Mouse (Mus musculus) CH12.LX (cell line): ENCODE measurements at regions not wholly inside any gene's neighbourhood (a gene's known extent, or its start where the extent isn't known, plus 50 kb on each side); places are given as distances from the start of the nearest gene placed in this dataset.
"Not testable (repeated sequence)": the region's sequence is repeated elsewhere in the genome, so short reads cannot be mapped to it uniquely, and the experiment has no call there.

ENCODE experiments used
- DNase-seq: peaks from one replicate; pipeline ENCODE4 v3.0.0-alpha.2; 2013; ENCODE audit errors: extremely low read depth
- H3K27ac ChIP-seq: 2 replicates; pipeline ENCODE4 v1.5.1; 2012; ENCODE audit warnings: low read depth, mild to moderate bottlenecking, control low read depth, moderate library complexity; ENCODE audit not compliant: insufficient read depth
- H3K27me3 ChIP-seq: replicated peaks from 2 replicates; pipeline ENCODE3; 2012; ENCODE audit warnings: inconsistent platforms
- H3K36me3 ChIP-seq, 2 experiments: replicated peaks in 1 of 2; 2 replicates each; pipeline versions ENCODE3 to v1.6.1; 2012; ENCODE audit warnings: inconsistent platforms in 1 of 2, low read length in 1 of 2, mild to moderate bottlenecking in 1 of 2, mixed read lengths in 1 of 2, moderate library complexity in 1 of 2; ENCODE audit not compliant: control insufficient read depth in 1 of 2, insufficient read depth in 1 of 2
- H3K4me1 ChIP-seq, 2 experiments: 2 replicates each; pipeline ENCODE4 v1.6.1; 2012; ENCODE audit warnings: inconsistent platforms in 1 of 2, moderate library complexity in 1 of 2; ENCODE audit not compliant: insufficient read depth in 2 of 2, control insufficient read depth in 1 of 2
- H3K4me2 ChIP-seq: 2 replicates; pipeline ENCODE4 v1.6.1; 2012; ENCODE audit warnings: low read depth, mild to moderate bottlenecking, control low read depth; ENCODE audit not compliant: poor library complexity, insufficient read depth, severe bottlenecking
- H3K4me3 ChIP-seq, 3 experiments: fragments of 150-350 bp in 1 of 3; sonication (generic) in 1 of 3; replicated peaks in 1 of 3; 2 replicates each; pipeline versions ENCODE3 to v1.5.1; 2011 to 2012; ENCODE audit warnings: low read depth in 2 of 3, low read length in 2 of 3, mild to moderate bottlenecking in 2 of 3, moderate library complexity in 2 of 3, control low read depth in 1 of 3, improper control_type of control experiment in 1 of 3, inconsistent platforms in 1 of 3, mixed read lengths in 1 of 3; ENCODE audit not compliant: poor library complexity in 1 of 3
- H3K79me2 ChIP-seq: replicated peaks from 2 replicates; pipeline ENCODE4 v1.6.1; 2012; ENCODE audit warnings: mild to moderate bottlenecking, moderate library complexity; ENCODE audit not compliant: control insufficient read depth, poor library complexity, insufficient read depth, severe bottlenecking; ENCODE audit errors: extremely low read depth
- H3K9ac ChIP-seq: 2 replicates; pipeline ENCODE4 v1.6.1; 2012; ENCODE audit warnings: low read depth, mild to moderate bottlenecking, control low read depth, moderate library complexity; ENCODE audit not compliant: insufficient read depth
- H3K9me3 ChIP-seq: replicated peaks from 2 replicates; pipeline ENCODE3; 2012; ENCODE audit warnings: low read length, inconsistent platforms, mixed read lengths
- CTCF ChIP-seq, 2 experiments: IDR thresholded peaks in 1 of 2; conservative IDR thresholded peaks in 1 of 2; 2 replicates each; pipeline ENCODE4 v1.5.1; 2011 to 2012; ENCODE audit warnings: low read depth in 2 of 2, low read length in 2 of 2, improper control_type of control experiment in 1 of 2, inconsistent platforms in 1 of 2, mild to moderate bottlenecking in 1 of 2, moderate library complexity in 1 of 2
- MAX ChIP-seq: IDR thresholded peaks from 2 replicates; pipeline ENCODE4 v1.6.1; 2011; ENCODE audit warnings: low read length, improper control_type of control experiment
- MXI1 ChIP-seq: IDR thresholded peaks from 2 replicates; pipeline ENCODE4 v1.6.1; 2011; ENCODE audit warnings: mild to moderate bottlenecking, low read depth, low read length, improper control_type of control experiment
- MYC ChIP-seq: IDR thresholded peaks from 2 replicates; pipeline ENCODE4 v1.6.1; 2011; ENCODE audit warnings: low read depth, mild to moderate bottlenecking, improper control_type of control experiment, low read length
- POLR2A ChIP-seq: IDR thresholded peaks from 2 replicates; pipeline ENCODE4 v1.6.1; 2011; ENCODE audit warnings: low read depth, mild to moderate bottlenecking, improper control_type of control experiment, low read length
- RAD21 ChIP-seq: IDR thresholded peaks from 2 replicates; pipeline ENCODE4 v1.6.1; 2011; ENCODE audit warnings: low read depth, mild to moderate bottlenecking, low read length, improper control_type of control experiment, moderate library complexity
- SMC3 ChIP-seq: IDR thresholded peaks from 2 replicates; pipeline ENCODE4 v1.6.1; 2011; ENCODE audit warnings: low read depth, low read length, improper control_type of control experiment
- ZC3H11A ChIP-seq: IDR thresholded peaks from 2 replicates; pipeline ENCODE4 v1.6.1; 2012; ENCODE audit warnings: low read depth, mild to moderate bottlenecking, inconsistent platforms, low read length, improper control_type of control experiment
- dilution Hi-C: fragments of 300-500 bp; cut with MboI; formaldehyde crosslinking; loops from 2 replicates; pipeline ENCODE4 v1.14.3; 2020; ENCODE audit warnings: low sequenced_read_pairs; ENCODE audit not compliant: extremely low pct_unique_long_range_greater_than_20kb, extremely low pct_ligation_motif_present
- in situ Hi-C: fragments of 300-500 bp; cut with MboI; formaldehyde crosslinking; loops from 3 replicates; pipeline ENCODE4 v1.14.3; 2019; ENCODE audit warnings: low sequenced_read_pairs, low pct_ligation_motif_present, low pct_unique_long_range_greater_than_20kb, mixed read lengths

DNA sequence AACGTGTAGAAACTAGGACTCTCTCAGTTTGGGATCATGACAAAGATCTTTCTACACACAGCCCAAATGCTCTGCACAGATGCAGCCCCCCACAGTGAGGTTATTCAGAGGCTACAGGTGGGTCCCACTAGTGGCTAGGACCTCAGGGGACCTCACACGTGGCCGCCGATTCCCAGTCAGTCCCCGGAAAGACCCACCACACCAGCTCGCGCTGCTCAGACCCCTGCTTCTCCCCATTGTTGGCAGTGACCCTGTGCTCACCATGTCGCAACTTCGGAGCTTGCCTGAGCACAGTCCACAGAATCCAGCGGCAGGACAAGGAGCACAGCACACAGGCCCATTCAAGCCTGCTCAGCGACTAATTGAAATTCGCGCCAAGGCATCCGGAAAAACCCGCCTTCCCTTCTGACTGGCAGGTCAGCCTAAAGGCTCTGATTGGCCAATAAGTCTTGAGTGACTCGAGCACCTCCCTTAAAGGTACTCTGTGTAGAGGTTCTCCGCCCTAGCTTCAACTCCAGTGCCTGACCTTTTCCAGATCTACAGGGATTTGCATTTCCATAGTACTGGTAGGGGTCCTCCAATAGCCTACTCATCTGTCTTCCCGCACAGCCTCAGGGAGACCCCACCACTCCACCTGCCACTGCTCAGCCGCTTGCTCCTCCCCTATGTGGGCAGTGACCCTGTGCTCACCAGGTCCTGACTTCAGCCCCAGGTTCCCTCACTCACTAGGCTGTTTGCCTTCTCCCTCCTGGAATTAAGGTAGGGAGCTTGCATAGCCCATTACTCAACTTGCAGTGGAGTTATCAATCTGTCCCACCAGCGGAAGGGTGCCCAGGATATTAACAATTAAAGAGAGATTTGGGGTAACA lies 126.6 kb downstream of the Ptchd3 start:
- H3K4me1 ChIP-seq, in situ Hi-C loops, H3K79me2 ChIP-seq, H3K27ac ChIP-seq, H3K9me3 ChIP-seq, H3K36me3 ChIP-seq, H3K27me3 ChIP-seq, dilution Hi-C loops: not testable (repeated sequence)
- Histone ChIP-seq H3K9ac (peak overlapping the region; percentile 15; the same call in 1 of the 2 replicates), H3K4me3 (peak overlapping the region; percentile 21 to 64 (median 44)), H3K4me2 (peak overlapping the region; percentile 19; the same call in 1 of the 2 replicates)
- peak; percentile 2 for DNase-seq
- TF ChIP-seq POLR2A, result peak; percentile 38; the same call in 1 of the 2 replicates
- peak; percentile 77; the same call in 1 of the 2 replicates for TF ChIP-seq MXI1
- TF ChIP-seq MYC, result 0 out of 2 replicates have a peak, but pooled peaks have one; percentile 34
- peak; percentile 52; the same call in 1 of the 2 replicates for TF ChIP-seq MAX

DNA sequence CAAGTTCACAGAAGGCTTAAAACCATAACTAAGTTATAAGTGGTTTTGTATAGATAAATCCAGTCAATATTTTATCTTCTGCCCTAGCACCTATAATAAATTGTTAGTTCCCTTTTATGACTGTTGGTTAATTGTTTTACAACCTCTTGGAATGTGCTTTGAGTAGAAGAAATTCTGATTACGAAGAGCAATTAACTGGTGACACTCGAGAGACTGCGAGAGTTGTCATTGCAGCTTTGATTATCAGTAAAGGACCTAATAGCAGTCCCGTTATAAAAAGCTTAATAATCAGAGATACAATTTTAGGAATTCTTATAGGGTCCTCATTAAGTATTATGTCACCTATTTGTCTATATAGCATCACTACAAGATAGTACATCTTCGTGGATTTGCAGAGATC lies 128.7 kb downstream of the Ptchd3 start:
- H3K9ac ChIP-seq, H3K4me1 ChIP-seq, H3K9me3 ChIP-seq, DNase-seq, H3K27me3 ChIP-seq, H3K27ac ChIP-seq, H3K4me3 ChIP-seq, dilution Hi-C loops, H3K79me2 ChIP-seq, H3K36me3 ChIP-seq, in situ Hi-C loops, H3K4me2 ChIP-seq: not testable (repeated sequence)

DNA sequence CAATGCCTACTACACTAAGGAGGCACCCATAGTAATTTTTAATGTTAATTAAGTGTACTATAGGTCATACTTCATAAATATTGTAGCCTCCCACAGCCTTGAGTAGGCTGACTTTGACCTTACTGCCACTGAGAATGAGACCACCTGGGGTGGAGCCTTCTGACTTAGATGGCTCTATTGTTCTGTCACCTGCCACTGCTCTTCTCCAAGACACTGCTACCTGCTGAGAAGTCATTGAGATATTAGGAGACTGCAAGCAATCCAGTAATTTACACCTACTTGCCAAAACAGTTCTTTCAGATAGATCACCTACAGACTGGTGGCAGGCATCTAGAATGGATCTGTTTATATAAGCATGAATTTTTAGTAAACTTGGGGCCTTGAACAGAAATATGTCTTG lies 134.1 kb downstream of the Ptchd3 start:
- H3K4me3 ChIP-seq, H3K36me3 ChIP-seq, in situ Hi-C loops, H3K4me2 ChIP-seq, dilution Hi-C loops, H3K27ac ChIP-seq, H3K27me3 ChIP-seq, H3K79me2 ChIP-seq, H3K4me1 ChIP-seq, DNase-seq, H3K9ac ChIP-seq, H3K9me3 ChIP-seq: not testable (repeated sequence)

DNA sequence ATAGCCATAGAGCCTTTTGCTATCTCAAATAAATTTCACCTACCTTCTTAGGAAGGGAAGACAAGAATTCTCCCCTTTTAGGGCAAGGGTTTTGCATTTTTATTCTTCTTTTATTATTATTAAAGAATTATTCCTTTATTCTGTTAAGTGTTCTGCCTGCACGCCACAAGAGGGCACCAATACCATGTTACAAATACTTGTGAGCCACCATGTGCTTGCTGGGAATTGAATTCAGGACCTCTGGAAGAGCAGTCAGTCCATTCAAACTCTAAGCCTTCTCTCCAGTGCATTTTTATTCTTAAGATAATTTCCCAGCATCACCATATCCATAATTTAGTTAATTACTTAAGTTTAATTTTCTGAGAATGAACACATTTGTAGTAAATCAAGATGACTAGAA lies 135.9 kb downstream of the Ptchd3 start:
- dilution Hi-C loops, result not testable (repeated sequence)
- peak; percentile 43 for DNase-seq

More for the DNA sequence above, 135.9 kb downstream of the Ptchd3 start:
- H3K27ac ChIP-seq, H3K9me3 ChIP-seq, H3K4me2 ChIP-seq, H3K27me3 ChIP-seq, H3K36me3 ChIP-seq, H3K4me3 ChIP-seq, in situ Hi-C loops, H3K79me2 ChIP-seq, H3K4me1 ChIP-seq, H3K9ac ChIP-seq: not testable (repeated sequence)
- peak; percentile 34 for TF ChIP-seq ZC3H11A
- TF ChIP-seq RAD21, result peak; percentile 72
- peak; percentile 74 for TF ChIP-seq SMC3
- peak; percentile 71 for TF ChIP-seq MAX
- TF ChIP-seq MYC, result peak; percentile 95
- peak in 1 of 2 experiments; percentile 64; a peak in 2 of 4 replicates for TF ChIP-seq CTCF (conservative IDR thresholded peaks at IDR 0.05 in 1 of 2, IDR thresholded peaks at IDR 0.05 in 1 of 2; ENCODE audit: low read depth in 2 of 2, low read length in 2 of 2)
